Mouse (Mus musculus) right cerebral cortex, postnatal 36 days (tissue): ENCODE results near the gene Bod1l.
A peak's percentile ranks its signal among the peaks of the same experiment; 100 is the strongest.

ENCODE experiments used
- DNase-seq, 2 experiments: peaks; one replicate each; pipeline ENCODE4 v3.0.0; 2022; ENCODE audit warnings: low spot score in 2 of 2, mixed read lengths in 1 of 2

The Bod1l gene

GRCm38 (mm10) chr5:41801622-41802021, 42.5 kb downstream of the Bod1l start:
- no peak for DNase-seq

GRCm38 (mm10) chr5:41794434-41794833, 49.7 kb downstream of the Bod1l start:
- peak in 1 of 2 experiments; percentile 10 for DNase-seq

GRCm38 (mm10) chr5:41790517-41790916, 53.6 kb downstream of the Bod1l start:
- DNase-seq: no peak

GRCm38 (mm10) chr5:41788877-41789276, 55.2 kb downstream of the Bod1l start:
- no peak for DNase-seq

- DNase-seq: no peak
Measured at GRCm38 (mm10) chr5:41781890-41782289, 62.2 kb downstream of the Bod1l start.

- DNase-seq: no peak
Measured at GRCm38 (mm10) chr5:41780026-41780425, 64.1 kb downstream of the Bod1l start.

GRCm38 (mm10) chr5:41775728-41776127, 68.4 kb downstream of the Bod1l start:
- no peak for DNase-seq

GRCm38 (mm10) chr5:41775273-41775672, 68.8 kb downstream of the Bod1l start:
- no peak for DNase-seq

- peak; percentile 61 to 74 for DNase-seq
Measured at GRCm38 (mm10) chr5:41768382-41769040, 75.6 kb downstream of the Bod1l start.

GRCm38 (mm10) chr5:41767296-41768200, 76.6 kb downstream of the Bod1l start:
- DNase-seq: no peak

GRCm38 (mm10) chr5:41766406-41767010, 77.6 kb downstream of the Bod1l start:
- DNase-seq: no peak

GRCm38 (mm10) chr5:41765626-41766405, 78.3 kb downstream of the Bod1l start:
- DNase-seq: no peak

- no peak for DNase-seq
Measured at GRCm38 (mm10) chr5:41763731-41764721, 80.1 kb downstream of the Bod1l start, which contains the start of gene Nkx3-2. Nkx3-2 (minus strand) TSS chr5:41764501.

- no peak for DNase-seq
Measured at GRCm38 (mm10) chr5:41762947-41763730, 81.0 kb downstream of the Bod1l start.

- no peak for DNase-seq
Measured at GRCm38 (mm10) chr5:41762141-41762946, 81.8 kb downstream of the Bod1l start.

- DNase-seq: no peak
Measured at GRCm38 (mm10) chr5:41761509-41762140, 82.5 kb downstream of the Bod1l start.

- no peak for DNase-seq
Measured at GRCm38 (mm10) chr5:41760831-41761508, 83.1 kb downstream of the Bod1l start.

- DNase-seq: no peak
Measured at GRCm38 (mm10) chr5:41760071-41760470, 84.0 kb downstream of the Bod1l start.
